Mouse (Mus musculus): ENCODE measurements around the gene Tbxa2r. TPM values are rescaled to one million over a fixed set of nuclear protein-coding genes. Genes with fewer than 3 reads are reported as not detected.

The Tbxa2r gene
- polyA plus RNA-seq, 1 experiment from 2014 or later: 3.7 TPM

DNA sequence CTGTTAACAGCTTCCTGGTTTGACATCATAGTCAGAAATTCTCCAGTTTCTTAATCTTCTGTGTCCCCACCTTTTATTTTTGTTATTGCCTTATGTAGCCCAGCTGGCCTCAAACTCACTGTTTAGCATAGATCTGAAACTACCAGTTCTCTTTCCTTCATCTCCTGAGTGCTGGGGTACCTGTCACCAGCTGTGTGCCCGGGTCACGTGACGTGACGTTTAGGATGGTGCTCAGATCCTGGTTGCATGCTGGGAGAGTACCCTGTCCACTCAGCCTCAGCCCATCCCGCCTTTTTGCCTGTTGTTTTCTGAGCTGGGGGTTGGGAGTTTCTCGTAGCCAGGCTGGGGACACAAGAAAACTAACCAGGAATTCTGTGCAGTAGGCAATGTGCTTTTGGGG, 31.3 kb upstream of the Tbxa2r start:
- ATAC-seq (ENCODE audit: low FRiP score, low TSS enrichment): no peak
- H3K4me1 ChIP-seq (ENCODE audit: control insufficient read depth, insufficient read depth, low read length): peaks cover 23% of the 10 kb centered on the region
- H3K4me3 ChIP-seq (replicated peaks; ENCODE audit: low read depth, low read length): no peak overlapping the region
- 81% methylated on average over 6 of the region's 6 CpGs for WGBS
- no peak for DNase-seq
- no peaks in the 10 kb centered on the region for H3K9me3 ChIP-seq (ENCODE audit: control insufficient read depth, low read length)
- no peak overlapping the region for H3K4me2 ChIP-seq (ENCODE audit: low read length)
- H3K27ac ChIP-seq (replicated peaks; ENCODE audit: low read depth, low read length): no peak overlapping the region
- H3K9ac ChIP-seq (replicated peaks; ENCODE audit: low read length): no peak overlapping the region
- H3K27me3 ChIP-seq (ENCODE audit: control insufficient read depth, insufficient read depth, low read length): no peaks in the 10 kb centered on the region
- no peaks in the 10 kb centered on the region for H3K36me3 ChIP-seq (ENCODE audit: control insufficient read depth, insufficient read depth, low read length)

DNA sequence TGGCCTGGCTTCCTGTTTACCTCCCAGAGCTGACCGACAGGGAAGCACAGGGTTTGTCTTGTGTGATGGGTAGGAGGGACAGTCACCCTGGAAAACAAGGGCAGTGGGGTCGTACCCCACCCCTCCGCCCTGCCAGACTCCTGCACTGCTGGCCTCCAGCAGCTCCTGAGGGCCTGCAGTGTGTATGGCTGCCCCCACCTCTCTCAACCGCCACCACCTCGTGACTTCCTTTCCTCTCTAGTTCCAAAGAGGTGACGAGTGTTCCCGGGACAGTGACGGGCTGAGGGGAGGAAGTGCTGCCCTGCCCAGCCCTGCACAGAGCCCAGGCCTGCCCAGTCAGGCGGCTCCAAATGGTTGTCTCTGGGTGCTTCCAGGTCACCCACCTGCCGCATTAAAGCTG, 30.7 kb upstream of the Tbxa2r start:
- ATAC-seq (ENCODE audit: low FRiP score, low TSS enrichment) (no peak), DNase-seq (no peak)
- H3K9me3 ChIP-seq (ENCODE audit: control insufficient read depth, low read length): no peaks in the 10 kb centered on the region
- no peaks in the 10 kb centered on the region for H3K27me3 ChIP-seq (ENCODE audit: control insufficient read depth, insufficient read depth, low read length)
- no peak overlapping the region for H3K27ac ChIP-seq (replicated peaks; ENCODE audit: low read depth, low read length)
- peaks cover 23% of the 10 kb centered on the region for H3K4me1 ChIP-seq (ENCODE audit: control insufficient read depth, insufficient read depth, low read length)
- no peaks in the 10 kb centered on the region for H3K36me3 ChIP-seq (ENCODE audit: control insufficient read depth, insufficient read depth, low read length)
- H3K9ac ChIP-seq (replicated peaks; ENCODE audit: low read length): no peak overlapping the region
- WGBS: 91% methylated on average over 10 of the region's 10 CpGs
- no peak overlapping the region for H3K4me2 ChIP-seq (ENCODE audit: low read length)
- H3K4me3 ChIP-seq (replicated peaks; ENCODE audit: low read depth, low read length): no peak overlapping the region

DNA sequence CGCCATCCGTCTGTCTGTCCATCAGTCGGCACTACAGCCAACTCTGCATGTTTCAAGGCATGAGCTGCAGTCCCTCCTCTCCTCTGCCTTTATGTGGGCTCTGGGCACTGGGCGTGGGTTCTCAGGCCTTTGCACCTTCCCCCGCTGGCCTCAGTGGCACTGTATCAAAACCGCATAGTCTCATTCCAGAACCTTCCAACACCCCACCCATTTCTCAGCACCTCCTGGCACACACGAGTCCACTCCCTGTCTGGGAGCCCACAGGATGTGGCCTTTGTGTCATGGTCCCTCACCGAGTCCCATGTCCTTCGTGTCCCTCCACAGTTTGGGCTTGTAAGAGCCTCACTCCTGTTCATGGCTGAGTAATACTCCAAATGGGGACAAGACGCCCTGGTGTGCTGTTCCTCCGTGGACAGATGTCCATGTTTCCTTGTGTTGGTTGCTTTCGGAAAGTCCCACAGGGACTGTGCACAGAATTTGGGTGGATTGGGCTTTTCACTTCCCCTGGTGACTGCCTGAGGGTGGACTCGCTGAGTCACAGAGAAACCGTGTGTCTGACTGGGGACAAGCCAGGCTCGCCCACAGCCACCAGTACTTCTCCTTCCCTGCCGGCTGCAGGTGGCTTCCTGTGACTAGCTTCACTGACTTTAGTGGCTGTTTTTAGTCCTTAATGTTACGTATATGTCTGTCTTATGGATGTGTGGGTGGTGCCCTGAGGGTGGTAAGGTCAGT, 30.0 kb upstream of the Tbxa2r start:
- Histone ChIP-seq H3K36me3 (ENCODE audit: control insufficient read depth, insufficient read depth, low read length) (no peaks in the 10 kb centered on the region), H3K4me2 (ENCODE audit: low read length) (no peak overlapping the region), H3K9ac (replicated peaks; ENCODE audit: low read length) (no peak overlapping the region), H3K27ac (replicated peaks; ENCODE audit: low read depth, low read length) (no peak overlapping the region), H3K9me3 (ENCODE audit: control insufficient read depth, low read length) (no peaks in the 10 kb centered on the region), H3K4me3 (replicated peaks; ENCODE audit: low read depth, low read length) (no peak overlapping the region), H3K4me1 (ENCODE audit: control insufficient read depth, insufficient read depth, low read length) (peaks cover 23% of the 10 kb centered on the region), H3K27me3 (ENCODE audit: control insufficient read depth, insufficient read depth, low read length) (no peaks in the 10 kb centered on the region)
- ATAC-seq (ENCODE audit: low FRiP score, low TSS enrichment) (no peak), DNase-seq (no peak)
- WGBS: 96% methylated on average over 17 of the region's 17 CpGs

DNA sequence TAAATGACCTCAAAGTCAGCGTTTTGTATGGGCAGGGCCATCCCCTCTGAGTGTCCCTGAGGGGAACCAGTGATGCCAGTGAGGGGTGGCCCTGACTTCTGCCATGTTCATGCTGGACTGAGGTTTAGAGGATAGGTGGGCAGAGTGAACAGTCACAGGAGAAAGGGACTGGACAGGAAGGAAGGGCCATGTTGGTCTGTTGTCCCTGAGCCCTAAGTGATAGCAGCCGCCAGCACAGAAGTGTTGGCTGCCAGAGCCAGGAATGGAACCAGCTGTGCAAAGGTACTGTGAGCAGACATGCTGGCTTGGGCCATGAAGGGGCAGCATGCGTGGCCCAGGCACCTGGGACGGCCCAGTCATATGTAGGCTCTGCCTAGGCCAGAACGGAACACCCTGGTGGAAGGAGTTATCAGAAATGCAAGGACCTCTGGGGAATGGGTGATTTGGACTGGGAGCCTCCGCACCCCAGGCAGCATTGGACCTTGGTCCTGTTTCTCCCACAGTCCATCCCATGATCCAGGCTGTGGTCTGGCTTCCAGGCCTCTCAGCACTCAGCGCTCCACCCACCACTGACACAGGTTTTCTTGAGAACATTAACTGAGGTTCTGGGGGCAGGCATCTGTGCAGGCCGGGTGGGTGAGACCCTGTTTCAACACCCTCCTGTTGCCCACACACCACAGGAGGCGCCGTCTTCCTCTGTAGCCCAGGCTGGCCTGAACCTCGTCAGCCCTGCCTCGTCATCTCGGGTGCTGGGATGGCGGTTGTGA, 28.8 kb upstream of the Tbxa2r start:
- no peaks in the 10 kb centered on the region for H3K9me3 ChIP-seq (ENCODE audit: control insufficient read depth, low read length)
- DNase-seq (no peak), ATAC-seq (ENCODE audit: low FRiP score, low TSS enrichment) (no peak)
- no peaks in the 10 kb centered on the region for H3K27me3 ChIP-seq (ENCODE audit: control insufficient read depth, insufficient read depth, low read length)
- no peak overlapping the region for H3K4me2 ChIP-seq (ENCODE audit: low read length)
- WGBS: 90% methylated on average over 14 of the region's 14 CpGs
- H3K9ac ChIP-seq (replicated peaks; ENCODE audit: low read length): no peak overlapping the region
- no peaks in the 10 kb centered on the region for H3K36me3 ChIP-seq (ENCODE audit: control insufficient read depth, insufficient read depth, low read length)
- no peak overlapping the region for H3K27ac ChIP-seq (replicated peaks; ENCODE audit: low read depth, low read length)
- H3K4me3 ChIP-seq (replicated peaks; ENCODE audit: low read depth, low read length): no peak overlapping the region
- H3K4me1 ChIP-seq (ENCODE audit: control insufficient read depth, insufficient read depth, low read length): peaks cover 12% of the 10 kb centered on the region

DNA sequence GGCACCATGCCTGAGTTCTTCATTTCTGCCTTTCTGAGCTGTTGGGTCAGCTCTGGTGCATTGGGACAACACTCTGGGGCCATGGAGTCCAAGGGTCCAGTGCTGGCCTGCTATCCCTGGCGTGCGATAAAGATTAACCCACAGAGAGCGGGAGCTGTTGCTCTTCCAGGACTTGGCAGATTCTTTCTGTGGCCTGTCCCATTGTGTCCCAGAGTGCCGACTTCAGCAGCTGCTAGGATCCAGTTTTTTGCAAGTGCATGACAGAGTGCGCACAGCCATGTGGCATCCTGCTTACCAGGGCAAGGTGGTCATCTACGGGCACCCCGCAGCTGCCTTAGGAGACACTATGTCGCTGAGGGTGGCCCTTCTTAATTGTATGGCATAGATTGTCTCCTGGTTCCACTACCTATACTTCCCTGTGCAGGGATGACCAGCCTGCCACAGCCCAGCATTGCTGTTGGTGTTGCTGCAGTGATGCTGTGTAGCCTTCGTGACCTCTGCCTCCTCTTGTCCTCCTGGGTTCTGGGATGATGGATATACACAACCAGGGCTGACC, 28.1 kb upstream of the Tbxa2r start:
- DNase-seq: no peak
- no peak for ATAC-seq (ENCODE audit: low FRiP score, low TSS enrichment)
- Histone ChIP-seq H3K9ac (replicated peaks; ENCODE audit: low read length) (no peak overlapping the region), H3K4me1 (ENCODE audit: control insufficient read depth, insufficient read depth, low read length) (peaks cover 5% of the 10 kb centered on the region; the same call in 1 of the 2 replicates), H3K27ac (replicated peaks; ENCODE audit: low read depth, low read length) (no peak overlapping the region), H3K9me3 (ENCODE audit: control insufficient read depth, low read length) (no peaks in the 10 kb centered on the region), H3K4me3 (replicated peaks; ENCODE audit: low read depth, low read length) (no peak overlapping the region), H3K27me3 (ENCODE audit: control insufficient read depth, insufficient read depth, low read length) (no peaks in the 10 kb centered on the region), H3K4me2 (ENCODE audit: low read length) (no peak overlapping the region), H3K36me3 (ENCODE audit: control insufficient read depth, insufficient read depth, low read length) (no peaks in the 10 kb centered on the region)
- 85% methylated on average over 9 of the region's 9 CpGs for WGBS

DNA sequence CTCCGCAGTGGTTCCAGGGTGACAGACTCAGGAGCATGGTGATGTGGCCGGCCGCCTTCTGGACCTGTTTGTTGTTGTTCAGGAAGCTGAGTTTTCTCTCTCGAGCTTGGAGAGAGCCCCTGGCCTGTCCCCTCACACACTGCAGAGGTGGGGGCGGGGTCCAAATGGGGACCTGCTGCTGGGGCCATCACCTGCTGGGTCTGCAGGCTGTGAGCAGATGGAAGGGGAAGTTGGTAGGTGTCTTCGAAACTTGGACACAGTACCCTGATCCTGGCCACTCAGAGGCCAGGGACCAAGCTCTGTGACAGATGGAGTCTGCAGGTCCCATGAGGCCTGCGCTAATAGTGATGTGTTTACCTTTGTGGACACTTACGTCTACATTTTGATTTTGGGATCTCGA, 27.2 kb upstream of the Tbxa2r start:
- ATAC-seq (ENCODE audit: low FRiP score, low TSS enrichment) (no peak), DNase-seq (no peak)
- Histone ChIP-seq H3K4me1 (ENCODE audit: control insufficient read depth, insufficient read depth, low read length) (no peaks in the 10 kb centered on the region), H3K27me3 (ENCODE audit: control insufficient read depth, insufficient read depth, low read length) (no peaks in the 10 kb centered on the region), H3K9ac (replicated peaks; ENCODE audit: low read length) (no peak overlapping the region), H3K9me3 (ENCODE audit: control insufficient read depth, low read length) (no peaks in the 10 kb centered on the region), H3K27ac (replicated peaks; ENCODE audit: low read depth, low read length) (no peak overlapping the region), H3K36me3 (ENCODE audit: control insufficient read depth, insufficient read depth, low read length) (peaks cover 7% of the 10 kb centered on the region), H3K4me2 (ENCODE audit: low read length) (no peak overlapping the region), H3K4me3 (replicated peaks; ENCODE audit: low read depth, low read length) (no peak overlapping the region)
- 82% methylated on average over 9 of the region's 9 CpGs for WGBS

DNA sequence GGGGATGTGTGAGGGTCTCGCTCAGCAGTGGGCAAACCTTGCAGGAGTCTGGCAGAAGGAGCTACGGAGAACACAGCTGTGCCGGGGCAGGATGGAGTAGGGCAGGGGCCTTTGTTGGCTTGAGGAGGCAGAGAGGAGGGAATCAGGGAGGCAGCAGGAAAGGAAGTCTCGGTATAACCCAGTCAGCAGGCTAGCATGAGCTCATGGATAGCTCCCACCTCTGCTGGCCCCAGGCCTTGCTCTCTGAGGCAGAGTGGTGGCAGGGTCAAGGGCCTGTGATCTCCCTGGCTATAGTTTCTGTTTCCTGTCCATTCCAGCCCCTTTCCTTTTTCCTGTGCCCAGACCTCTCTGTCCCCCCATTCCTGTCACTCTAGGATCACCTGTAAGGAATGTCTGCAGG, 26.2 kb upstream of the Tbxa2r start:
- Histone ChIP-seq H3K4me3 (replicated peaks; ENCODE audit: low read depth, low read length) (no peak overlapping the region), H3K4me2 (ENCODE audit: low read length) (no peak overlapping the region), H3K27me3 (ENCODE audit: control insufficient read depth, insufficient read depth, low read length) (no peaks in the 10 kb centered on the region), H3K9me3 (ENCODE audit: control insufficient read depth, low read length) (no peaks in the 10 kb centered on the region), H3K27ac (replicated peaks; ENCODE audit: low read depth, low read length) (no peak overlapping the region), H3K4me1 (ENCODE audit: control insufficient read depth, insufficient read depth, low read length) (no peaks in the 10 kb centered on the region), H3K9ac (replicated peaks; ENCODE audit: low read length) (no peak overlapping the region; the same call in 1 of the 2 replicates), H3K36me3 (ENCODE audit: control insufficient read depth, insufficient read depth, low read length) (peaks cover 17% of the 10 kb centered on the region)
- 81% methylated on average over 4 of the region's 4 CpGs for WGBS
- DNase-seq (no peak), ATAC-seq (ENCODE audit: low FRiP score, low TSS enrichment) (no peak)

DNA sequence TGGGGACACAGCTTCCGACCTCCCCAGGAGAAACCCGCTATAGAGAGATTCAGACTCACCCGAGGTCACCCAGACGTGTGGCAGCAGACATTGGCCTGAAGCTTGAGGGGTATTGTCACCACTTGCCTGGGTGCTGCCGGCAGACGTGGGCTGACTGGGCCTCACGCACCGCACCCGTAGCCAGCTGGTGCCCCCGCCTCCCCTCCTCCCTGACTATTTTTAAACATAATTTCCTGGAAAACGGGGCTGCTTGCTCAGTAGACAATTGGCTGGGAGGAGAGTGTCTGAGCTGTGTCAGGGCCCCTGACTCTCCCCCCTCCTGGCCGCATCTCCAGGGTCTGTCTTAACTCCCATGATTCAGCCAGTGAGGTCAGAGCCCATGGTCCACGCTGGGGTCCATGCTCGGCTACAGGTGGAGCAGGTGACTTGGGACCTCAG, 25.7 kb upstream of the Tbxa2r start:
- no peak overlapping the region for H3K4me2 ChIP-seq (ENCODE audit: low read length)
- no peak overlapping the region; the same call in 1 of the 2 replicates for H3K9ac ChIP-seq (replicated peaks; ENCODE audit: low read length)
- no peak overlapping the region for H3K27ac ChIP-seq (replicated peaks; ENCODE audit: low read depth, low read length)
- no peak for ATAC-seq (ENCODE audit: low FRiP score, low TSS enrichment)
- no peaks in the 10 kb centered on the region for H3K27me3 ChIP-seq (ENCODE audit: control insufficient read depth, insufficient read depth, low read length)
- H3K4me3 ChIP-seq (replicated peaks; ENCODE audit: low read depth, low read length): no peak overlapping the region
- no peaks in the 10 kb centered on the region for H3K4me1 ChIP-seq (ENCODE audit: control insufficient read depth, insufficient read depth, low read length)
- WGBS: 75% methylated on average over 14 of the region's 14 CpGs
- H3K36me3 ChIP-seq (ENCODE audit: control insufficient read depth, insufficient read depth, low read length): peaks cover 22% of the 10 kb centered on the region
- H3K9me3 ChIP-seq (ENCODE audit: control insufficient read depth, low read length): no peaks in the 10 kb centered on the region
- no peak for DNase-seq

Measured in midbrain, embryonic 14.5 days (tissue).